Mouse (Mus musculus): Measurements from ENCODE around the gene Gabrd. TPM values are rescaled to one million over a fixed set of nuclear protein-coding genes. Genes with fewer than 3 reads are reported as not detected.

Gabrd gene
- polyA plus RNA-seq (2014; fragmentation: Nextera tagmentation; extraction: Ambion mirVana): not detected in 2 replicates

GRCm38 (mm10) chr4:155397511-155398221, at the start of gene Gabrd:
Gene Gabrd (minus strand): TSS chr4:155398112.
- under 1% methylated on average over 56 of the region's 57 CpGs for WGBS
- H3K4me1 ChIP-seq (ENCODE audit: control insufficient read depth, insufficient read depth, low read length): no peaks in the 10 kb centered on the region
- H3K27me3 ChIP-seq (ENCODE audit: control insufficient read depth, insufficient read depth, low read length): peaks cover 15% of the 10 kb centered on the region
- H3K27ac ChIP-seq (replicated peaks; ENCODE audit: low read depth, low read length): no peak within 1 kb of the TSS
- H3K36me3 ChIP-seq (replicated peaks; ENCODE audit: control insufficient read depth, insufficient read depth, low read depth, low read length): no peaks in the 10 kb centered on the region
- peak within 1 kb of the TSS; percentile 31 for H3K4me3 ChIP-seq (ENCODE audit: low read depth, low read length)
- no peak within 1 kb of the TSS for H3K9ac ChIP-seq (replicated peaks; ENCODE audit: low read length)
- ATAC-seq (replicated peaks; ENCODE audit: insufficient number of reproducible peaks, low FRiP score, low TSS enrichment, low read depth): no peak; the same call in 1 of the 2 replicates
- H3K9me3 ChIP-seq (replicated peaks; ENCODE audit: control insufficient read depth, low read length): no peaks in the 10 kb centered on the region
- peak; percentile 64 for DNase-seq (ENCODE audit: low spot score)
- peak within 1 kb of the TSS; percentile 64 for H3K4me2 ChIP-seq (ENCODE audit: low read depth, low read length)

- Histone ChIP-seq H3K27ac (replicated peaks; ENCODE audit: low read depth, low read length) (no peak overlapping the region), H3K27me3 (ENCODE audit: control insufficient read depth, insufficient read depth, low read length) (no peaks in the 10 kb centered on the region), H3K4me1 (ENCODE audit: control insufficient read depth, insufficient read depth, low read length) (no peaks in the 10 kb centered on the region), H3K4me2 (ENCODE audit: low read depth, low read length) (no peak overlapping the region), H3K36me3 (replicated peaks; ENCODE audit: control insufficient read depth, insufficient read depth, low read depth, low read length) (no peaks in the 10 kb centered on the region), H3K4me3 (ENCODE audit: low read depth, low read length) (no peak overlapping the region), H3K9me3 (replicated peaks; ENCODE audit: control insufficient read depth, low read length) (no peaks in the 10 kb centered on the region), H3K9ac (replicated peaks; ENCODE audit: low read length) (no peak overlapping the region)
- 68% methylated on average over 3 of the region's 3 CpGs for WGBS
- DNase-seq (ENCODE audit: low spot score) (no peak), ATAC-seq (replicated peaks; ENCODE audit: insufficient number of reproducible peaks, low FRiP score, low TSS enrichment, low read depth) (no peak)
Measured at GRCm38 (mm10) chr4:155442808-155443207, 44.9 kb upstream of the Gabrd start.

- H3K9ac ChIP-seq (replicated peaks; ENCODE audit: low read length): no peak overlapping the region
- H3K4me1 ChIP-seq (ENCODE audit: control insufficient read depth, insufficient read depth, low read length): no peaks in the 10 kb centered on the region
- no peaks in the 10 kb centered on the region for H3K9me3 ChIP-seq (replicated peaks; ENCODE audit: control insufficient read depth, low read length)
- ATAC-seq (replicated peaks; ENCODE audit: insufficient number of reproducible peaks, low FRiP score, low TSS enrichment, low read depth): no peak
- WGBS: 77% methylated on average over 5 of the region's 5 CpGs
- no peak for DNase-seq (ENCODE audit: low spot score)
- no peaks in the 10 kb centered on the region for H3K36me3 ChIP-seq (replicated peaks; ENCODE audit: control insufficient read depth, insufficient read depth, low read depth, low read length)
- H3K4me3 ChIP-seq (ENCODE audit: low read depth, low read length): no peak overlapping the region
- H3K4me2 ChIP-seq (ENCODE audit: low read depth, low read length): no peak overlapping the region
- H3K27ac ChIP-seq (replicated peaks; ENCODE audit: low read depth, low read length): no peak overlapping the region
- H3K27me3 ChIP-seq (ENCODE audit: control insufficient read depth, insufficient read depth, low read length): no peaks in the 10 kb centered on the region
Measured at GRCm38 (mm10) chr4:155433993-155434392, 36.1 kb upstream of the Gabrd start.

- WGBS: 90% methylated on average over 6 of the region's 6 CpGs
- Histone ChIP-seq H3K4me3 (ENCODE audit: low read depth, low read length) (no peak overlapping the region), H3K4me1 (ENCODE audit: control insufficient read depth, insufficient read depth, low read length) (no peaks in the 10 kb centered on the region), H3K27me3 (ENCODE audit: control insufficient read depth, insufficient read depth, low read length) (no peaks in the 10 kb centered on the region), H3K9ac (replicated peaks; ENCODE audit: low read length) (no peak overlapping the region), H3K27ac (replicated peaks; ENCODE audit: low read depth, low read length) (no peak overlapping the region), H3K36me3 (replicated peaks; ENCODE audit: control insufficient read depth, insufficient read depth, low read depth, low read length) (no peaks in the 10 kb centered on the region), H3K4me2 (ENCODE audit: low read depth, low read length) (no peak overlapping the region), H3K9me3 (replicated peaks; ENCODE audit: control insufficient read depth, low read length) (no peaks in the 10 kb centered on the region)
- ATAC-seq (replicated peaks; ENCODE audit: insufficient number of reproducible peaks, low FRiP score, low TSS enrichment, low read depth): no peak
- no peak for DNase-seq (ENCODE audit: low spot score)
Measured at GRCm38 (mm10) chr4:155432358-155432757, 34.4 kb upstream of the Gabrd start.

GRCm38 (mm10) chr4:155429202-155429601, 31.3 kb upstream of the Gabrd start:
- Histone ChIP-seq H3K9ac (replicated peaks; ENCODE audit: low read length) (no peak overlapping the region), H3K4me1 (ENCODE audit: control insufficient read depth, insufficient read depth, low read length) (no peaks in the 10 kb centered on the region), H3K27me3 (ENCODE audit: control insufficient read depth, insufficient read depth, low read length) (no peaks in the 10 kb centered on the region), H3K4me2 (ENCODE audit: low read depth, low read length) (no peak overlapping the region), H3K36me3 (replicated peaks; ENCODE audit: control insufficient read depth, insufficient read depth, low read depth, low read length) (no peaks in the 10 kb centered on the region), H3K9me3 (replicated peaks; ENCODE audit: control insufficient read depth, low read length) (no peaks in the 10 kb centered on the region), H3K27ac (replicated peaks; ENCODE audit: low read depth, low read length) (no peak overlapping the region), H3K4me3 (ENCODE audit: low read depth, low read length) (no peak overlapping the region)
- DNase-seq (ENCODE audit: low spot score) (no peak), ATAC-seq (replicated peaks; ENCODE audit: insufficient number of reproducible peaks, low FRiP score, low TSS enrichment, low read depth) (no peak)
- 71% methylated on average over 3 of the region's 3 CpGs for WGBS

GRCm38 (mm10) chr4:155428442-155428841, 30.5 kb upstream of the Gabrd start:
- Histone ChIP-seq H3K27me3 (ENCODE audit: control insufficient read depth, insufficient read depth, low read length) (no peaks in the 10 kb centered on the region), H3K36me3 (replicated peaks; ENCODE audit: control insufficient read depth, insufficient read depth, low read depth, low read length) (no peaks in the 10 kb centered on the region), H3K4me2 (ENCODE audit: low read depth, low read length) (no peak overlapping the region), H3K27ac (replicated peaks; ENCODE audit: low read depth, low read length) (no peak overlapping the region), H3K9ac (replicated peaks; ENCODE audit: low read length) (no peak overlapping the region), H3K9me3 (replicated peaks; ENCODE audit: control insufficient read depth, low read length) (no peaks in the 10 kb centered on the region), H3K4me3 (ENCODE audit: low read depth, low read length) (no peak overlapping the region), H3K4me1 (ENCODE audit: control insufficient read depth, insufficient read depth, low read length) (no peaks in the 10 kb centered on the region)
- ATAC-seq (replicated peaks; ENCODE audit: insufficient number of reproducible peaks, low FRiP score, low TSS enrichment, low read depth) (no peak), DNase-seq (ENCODE audit: low spot score) (no peak)

GRCm38 (mm10) chr4:155426272-155426671, 28.4 kb upstream of the Gabrd start:
- H3K9ac ChIP-seq (replicated peaks; ENCODE audit: low read length): no peak overlapping the region
- WGBS: 79% methylated on average over 6 of the region's 6 CpGs
- no peak for ATAC-seq (replicated peaks; ENCODE audit: insufficient number of reproducible peaks, low FRiP score, low TSS enrichment, low read depth)

GRCm38 (mm10) chr4:155423988-155424387, 26.1 kb upstream of the Gabrd start:
- WGBS: 86% methylated on average over 5 of the region's 5 CpGs
- Histone ChIP-seq H3K9me3 (replicated peaks; ENCODE audit: control insufficient read depth, low read length) (no peaks in the 10 kb centered on the region), H3K4me3 (ENCODE audit: low read depth, low read length) (no peak overlapping the region), H3K9ac (replicated peaks; ENCODE audit: low read length) (no peak overlapping the region), H3K4me1 (ENCODE audit: control insufficient read depth, insufficient read depth, low read length) (no peaks in the 10 kb centered on the region), H3K36me3 (replicated peaks; ENCODE audit: control insufficient read depth, insufficient read depth, low read depth, low read length) (no peaks in the 10 kb centered on the region), H3K27ac (replicated peaks; ENCODE audit: low read depth, low read length) (no peak overlapping the region), H3K4me2 (ENCODE audit: low read depth, low read length) (no peak overlapping the region), H3K27me3 (ENCODE audit: control insufficient read depth, insufficient read depth, low read length) (no peaks in the 10 kb centered on the region)
- ATAC-seq (replicated peaks; ENCODE audit: insufficient number of reproducible peaks, low FRiP score, low TSS enrichment, low read depth) (no peak), DNase-seq (ENCODE audit: low spot score) (no peak)

More at GRCm38 (mm10) chr4:155426272-155426671, 28.4 kb upstream of the Gabrd start:
- H3K4me1 ChIP-seq (ENCODE audit: control insufficient read depth, insufficient read depth, low read length): no peaks in the 10 kb centered on the region
- no peak overlapping the region for H3K4me2 ChIP-seq (ENCODE audit: low read depth, low read length)
- H3K4me3 ChIP-seq (ENCODE audit: low read depth, low read length): no peak overlapping the region
- no peaks in the 10 kb centered on the region for H3K9me3 ChIP-seq (replicated peaks; ENCODE audit: control insufficient read depth, low read length)
- no peaks in the 10 kb centered on the region for H3K27me3 ChIP-seq (ENCODE audit: control insufficient read depth, insufficient read depth, low read length)
- no peak overlapping the region for H3K27ac ChIP-seq (replicated peaks; ENCODE audit: low read depth, low read length)
- no peaks in the 10 kb centered on the region for H3K36me3 ChIP-seq (replicated peaks; ENCODE audit: control insufficient read depth, insufficient read depth, low read depth, low read length)
- DNase-seq (ENCODE audit: low spot score): no peak

Measured in embryonic facial prominence, embryonic 11.5 days (tissue).